Mouse (Mus musculus) lung, adult 2 months (tissue): Measurements from ENCODE around the gene AF067063. TPM values are rescaled to one million over a fixed set of nuclear protein-coding genes. Genes with fewer than 3 reads are reported as not detected.
"Not testable (repeated sequence)": the region's sequence is repeated elsewhere in the genome, so short reads cannot be mapped to it uniquely, and the experiment has no call there.

Experiments
- DNase-seq: peaks from one replicate; pipeline ENCODE4 v3.0.0; 2022
- H3K4me1 ChIP-seq: fragments of 200-500 bp; 2 replicates; pipeline ENCODE4 v1.6.1; 2011; ENCODE audit warnings: low read length; ENCODE audit not compliant: control insufficient read depth, insufficient read depth
- H3K4me3 ChIP-seq: fragments of 200-500 bp; replicated peaks from 2 replicates; pipeline ENCODE3; 2011; ENCODE audit warnings: low read depth, mild to moderate bottlenecking, control low read depth, low read length; ENCODE audit errors: extremely low read depth
- CTCF ChIP-seq: fragments of 200-500 bp; IDR thresholded peaks from 2 replicates; pipeline ENCODE4 v1.5.1; 2011; ENCODE audit warnings: mild to moderate bottlenecking, low read length, control low read depth; ENCODE audit not compliant: insufficient read depth
- POLR2A ChIP-seq: fragments of 200-500 bp; IDR thresholded peaks from 2 replicates; pipeline ENCODE4 v1.6.1; 2011; ENCODE audit warnings: low read depth, mild to moderate bottlenecking, control low read depth, low read length, borderline replicate concordance; ENCODE audit errors: extremely low read depth
- WGBS: fragments of 180-500 bp; shearing (Covaris S2); methylation state at CpG from one replicate; pipeline ENCODE4 v1.1.7; 2018; 5-methylcytosine and 5-hydroxymethylcytosine counted together
- polyA plus RNA-seq: library from polyadenylated mRNA; depleted of rRNA; stranded (reverse); fragments of >200 nt; gene quantifications from 2 replicates; pipeline ENCODE4 v1.2.3, GENCODE M21; 2012; rRNA removed

Gene AF067063
- polyA plus RNA-seq: not detected in 2 replicates

- not testable (repeated sequence) for H3K4me1 ChIP-seq, DNase-seq, H3K4me3 ChIP-seq
Measured at GRCm38 (mm10) chr13:119830116-119830515, at the start of gene AF067063. TSS of gene AF067063 (minus strand) at chr13:119830216.

GRCm38 (mm10) chr13:119864395-119864999, 34.5 kb upstream of the AF067063 start:
- WGBS: 54% methylated on average over 6 of the region's 7 CpGs
- not testable (repeated sequence) for DNase-seq, H3K4me1 ChIP-seq

GRCm38 (mm10) chr13:119862399-119862798, 32.4 kb upstream of the AF067063 start:
- no CpG with 5 or more reads among the region's 6 CpGs for WGBS
- DNase-seq, H3K4me1 ChIP-seq, H3K4me3 ChIP-seq: not testable (repeated sequence)

More at GRCm38 (mm10) chr13:119864395-119864999, 34.5 kb upstream of the AF067063 start:
- H3K4me3 ChIP-seq: not testable (repeated sequence)

- H3K4me3 ChIP-seq, H3K4me1 ChIP-seq, DNase-seq: not testable (repeated sequence)
- 31% methylated on average over 6 of the region's 6 CpGs for WGBS
Measured at GRCm38 (mm10) chr13:119839982-119840381, 10.0 kb upstream of the AF067063 start.

- not testable (repeated sequence) for H3K4me1 ChIP-seq, H3K4me3 ChIP-seq
- peak; percentile 10 for DNase-seq
- 10% methylated on average over 14 of the region's 23 CpGs for WGBS
Measured at GRCm38 (mm10) chr13:119837719-119838337, 7.8 kb upstream of the AF067063 start.

GRCm38 (mm10) chr13:119836324-119836811, 6.4 kb upstream of the AF067063 start:
- not testable (repeated sequence) for H3K4me1 ChIP-seq, H3K4me3 ChIP-seq
- WGBS: 10% methylated on average over 23 of the region's 23 CpGs
- peak; percentile 21 for DNase-seq

- TF ChIP-seq CTCF: 0 out of 2 replicates have a peak, but pooled peaks have one; percentile 19
- WGBS: 15% methylated on average over 18 of the region's 25 CpGs
- not testable (repeated sequence) for H3K4me3 ChIP-seq, H3K4me1 ChIP-seq
- DNase-seq: peak; percentile 12
Measured at GRCm38 (mm10) chr13:119835320-119836056, 5.5 kb upstream of the AF067063 start, which contains the start of gene D13Ertd608e. TSS of gene D13Ertd608e (plus strand) at chr13:119836006.

- no peak overlapping the region for H3K4me3 ChIP-seq
- WGBS: 22% methylated on average over 2 of the region's 2 CpGs
- no peak for DNase-seq
- TF ChIP-seq POLR2A: no peak
- TF ChIP-seq CTCF: no peak
- H3K4me1 ChIP-seq: no peaks in the 10 kb centered on the region
Measured at GRCm38 (mm10) chr13:119817579-119818206, 12.3 kb downstream of the AF067063 start.

GRCm38 (mm10) chr13:119816798-119817197, 13.2 kb downstream of the AF067063 start:
- DNase-seq: no peak
- H3K4me1 ChIP-seq: no peaks in the 10 kb centered on the region
- TF ChIP-seq POLR2A (no peak), CTCF (no peak)
- no peak overlapping the region for H3K4me3 ChIP-seq
- WGBS: 46% methylated on average over 8 of the region's 8 CpGs

GRCm38 (mm10) chr13:119810031-119810430, 20.0 kb downstream of the AF067063 start:
- no peak for DNase-seq
- Histone ChIP-seq H3K4me3 (no peak overlapping the region), H3K4me1 (no peaks in the 10 kb centered on the region)
- TF ChIP-seq POLR2A: no peak
- no peak for TF ChIP-seq CTCF
- 83% methylated on average over 9 of the region's 9 CpGs for WGBS
